Mouse (Mus musculus): Measurements from ENCODE around the gene Spice1. TPM values are rescaled to one million over a fixed set of nuclear protein-coding genes. Genes with fewer than 3 reads are reported as not detected.

Gene Spice1
- total RNA-seq, 2 experiments from 2014 or later: 15.1 to 16.7 TPM

DNA sequence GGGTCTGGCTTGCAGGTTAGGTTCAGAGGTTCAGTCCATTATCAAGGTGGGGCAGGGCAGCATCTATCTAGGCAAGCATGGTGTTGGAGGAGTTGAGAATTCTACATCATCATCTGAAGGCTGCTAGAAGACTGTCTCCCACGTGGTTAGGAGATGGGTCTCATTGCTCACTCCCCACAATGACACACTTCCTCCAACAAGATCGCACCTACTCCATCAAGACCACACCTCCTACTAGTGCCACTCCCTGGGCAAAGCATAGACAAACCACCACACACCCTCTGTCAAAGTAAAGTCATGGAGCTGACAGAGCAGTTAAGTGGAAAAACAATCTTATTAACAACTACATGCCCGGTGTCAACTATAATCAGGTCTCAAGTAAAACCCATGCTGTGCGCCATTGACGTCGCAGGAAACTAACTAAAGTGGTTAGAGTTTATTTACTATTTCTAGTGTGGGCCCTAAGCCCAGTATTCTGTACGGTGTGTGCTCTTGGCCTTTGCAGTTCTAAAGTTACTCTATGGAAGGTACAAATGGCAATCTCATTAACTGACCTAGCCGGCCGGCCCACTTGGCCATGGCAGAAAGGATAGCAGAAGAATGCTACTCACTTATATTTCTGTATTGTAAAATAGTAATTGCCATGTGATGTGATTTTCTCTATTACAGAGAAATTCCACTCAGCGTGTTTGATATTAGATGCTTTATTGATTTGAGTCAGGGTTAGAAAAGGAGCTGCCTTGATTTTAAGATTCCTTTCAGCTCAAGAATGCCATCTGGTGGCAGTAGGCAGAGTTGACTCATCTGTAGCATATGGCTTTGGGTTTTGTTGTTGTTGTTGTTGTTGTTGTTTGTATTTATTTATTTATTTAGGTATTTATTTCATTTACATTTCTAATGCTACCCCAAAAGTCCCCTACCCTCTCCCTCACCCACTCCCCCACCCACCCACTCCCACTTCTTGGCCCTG is 15.3 kb downstream of the Spice1 start:
- peak; percentile 6 to 41 for DNase-seq (ENCODE audit: low spot score in 2 of 2)

DNA sequence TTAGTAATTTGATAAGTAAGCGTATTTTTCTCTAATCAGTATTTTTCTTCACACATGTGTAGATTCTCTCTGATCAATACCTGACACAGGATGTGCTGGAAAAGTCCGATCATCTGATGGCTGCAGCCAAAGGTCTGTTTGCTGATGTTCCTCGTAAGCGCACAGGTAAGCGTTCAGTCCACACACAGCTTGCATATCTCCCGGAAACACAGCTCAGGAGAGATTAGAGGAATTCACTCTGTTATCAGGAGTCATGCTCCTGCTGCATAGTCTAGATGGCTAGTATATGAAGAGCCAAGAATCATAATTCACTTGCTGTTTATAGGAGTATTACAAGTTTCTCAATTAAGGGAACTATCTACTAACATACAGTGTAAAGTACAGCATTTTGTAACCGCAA is 18.6 kb downstream of the Spice1 start:
- DNase-seq (ENCODE audit: low spot score in 2 of 2): no peak

DNA sequence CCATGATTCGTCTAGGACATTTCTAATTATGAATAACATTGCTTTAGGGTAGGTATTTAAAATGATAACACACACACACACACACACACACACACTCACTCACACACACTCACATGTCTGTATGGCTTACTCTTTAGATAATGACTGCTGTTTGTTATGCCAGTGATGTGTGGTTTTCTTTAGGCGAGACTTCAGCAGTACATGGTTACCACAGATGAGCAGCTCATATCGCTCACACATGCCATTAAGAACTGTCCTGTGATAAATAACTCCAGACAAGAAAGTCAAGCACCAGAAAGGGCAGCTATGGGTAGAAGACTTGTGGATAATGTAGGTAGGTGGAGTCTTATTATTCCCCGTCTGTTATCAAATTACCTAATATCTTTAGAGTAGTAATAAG is 28.5 kb downstream of the Spice1 start:
- DNase-seq (ENCODE audit: low spot score in 2 of 2): no peak

DNA sequence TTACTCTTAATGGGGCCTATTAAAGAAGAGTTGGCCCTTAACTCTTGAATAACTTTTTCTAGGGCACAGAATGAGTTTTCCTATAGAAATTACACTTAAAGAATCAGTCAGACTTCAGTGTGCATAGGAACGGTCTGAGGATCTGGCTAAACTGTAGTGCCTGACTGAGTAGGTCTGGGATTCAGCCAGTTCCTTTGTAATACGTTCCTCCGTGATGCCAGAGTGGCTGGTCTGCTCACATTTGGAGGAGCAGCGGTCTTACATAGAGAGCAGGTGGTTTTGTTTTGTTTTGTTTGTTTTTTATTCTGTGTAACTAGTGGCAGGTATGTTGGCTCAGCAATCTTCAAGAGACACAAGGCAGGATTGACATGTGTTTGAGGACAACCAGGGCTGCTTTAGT is 33.1 kb downstream of the Spice1 start:
- DNase-seq (ENCODE audit: low spot score in 2 of 2): no peak

DNA sequence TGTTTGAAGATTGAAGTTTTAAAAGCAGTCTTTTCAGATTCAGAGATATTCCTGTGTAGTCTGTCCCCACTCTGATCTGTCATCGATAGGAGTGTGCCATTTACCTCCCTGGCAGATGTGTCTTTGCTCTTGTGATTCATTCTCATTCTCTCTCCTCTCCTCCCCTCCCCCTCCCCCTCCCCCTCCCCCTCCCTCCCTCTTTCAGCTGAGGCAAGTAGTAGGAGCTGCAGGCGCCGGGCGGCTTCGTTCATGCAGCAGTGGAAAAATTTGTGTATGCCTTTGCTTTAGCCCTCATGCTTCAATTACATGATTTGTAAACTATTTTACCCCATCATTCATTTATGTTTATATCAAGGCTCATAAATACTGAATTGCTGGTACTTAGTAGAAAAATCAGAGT is 34.7 kb downstream of the Spice1 start:
- no peak for DNase-seq (ENCODE audit: low spot score in 2 of 2)

DNA sequence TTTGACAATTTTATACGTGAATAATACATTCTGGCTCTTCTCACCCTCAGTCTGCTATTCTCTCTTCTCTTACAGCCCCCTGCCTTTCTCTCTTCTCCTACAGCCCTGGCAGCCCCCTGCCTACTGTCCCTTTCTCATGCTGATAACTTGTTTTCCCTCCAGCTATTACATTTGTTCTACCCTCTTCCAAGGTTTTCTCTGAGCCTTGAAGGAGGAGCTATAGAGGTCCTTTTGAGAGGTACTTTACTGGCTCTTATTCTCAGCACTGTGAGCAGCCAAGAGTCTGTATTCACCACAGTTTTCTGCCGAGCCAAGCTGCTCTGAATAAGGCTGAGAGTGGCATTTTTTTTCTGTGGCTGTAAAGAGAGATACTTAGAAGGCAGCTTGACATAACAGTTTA is 36.6 kb downstream of the Spice1 start:
- DNase-seq (ENCODE audit: low spot score in 2 of 2): peak in 1 of 2 experiments; percentile 18

DNA sequence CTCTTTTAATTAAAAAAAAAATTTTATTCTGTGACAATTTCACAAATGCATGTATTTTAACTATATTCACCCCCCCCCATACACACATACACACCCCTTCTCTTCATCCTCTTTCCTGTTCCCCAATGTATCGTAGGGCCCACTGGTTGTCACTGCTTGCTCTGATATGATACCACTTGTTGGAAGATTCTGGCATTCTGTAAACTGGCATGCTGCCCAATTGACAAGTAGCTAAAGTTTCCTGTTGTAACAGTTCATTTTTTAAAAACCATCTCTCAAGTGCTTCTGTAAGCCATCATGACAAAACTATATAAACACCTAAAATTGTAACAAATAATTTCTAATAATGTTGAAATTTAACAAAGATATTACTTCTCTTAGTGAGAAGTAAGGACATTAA is 37.3 kb downstream of the Spice1 start:
- no peak for DNase-seq (ENCODE audit: low spot score in 2 of 2)

DNA sequence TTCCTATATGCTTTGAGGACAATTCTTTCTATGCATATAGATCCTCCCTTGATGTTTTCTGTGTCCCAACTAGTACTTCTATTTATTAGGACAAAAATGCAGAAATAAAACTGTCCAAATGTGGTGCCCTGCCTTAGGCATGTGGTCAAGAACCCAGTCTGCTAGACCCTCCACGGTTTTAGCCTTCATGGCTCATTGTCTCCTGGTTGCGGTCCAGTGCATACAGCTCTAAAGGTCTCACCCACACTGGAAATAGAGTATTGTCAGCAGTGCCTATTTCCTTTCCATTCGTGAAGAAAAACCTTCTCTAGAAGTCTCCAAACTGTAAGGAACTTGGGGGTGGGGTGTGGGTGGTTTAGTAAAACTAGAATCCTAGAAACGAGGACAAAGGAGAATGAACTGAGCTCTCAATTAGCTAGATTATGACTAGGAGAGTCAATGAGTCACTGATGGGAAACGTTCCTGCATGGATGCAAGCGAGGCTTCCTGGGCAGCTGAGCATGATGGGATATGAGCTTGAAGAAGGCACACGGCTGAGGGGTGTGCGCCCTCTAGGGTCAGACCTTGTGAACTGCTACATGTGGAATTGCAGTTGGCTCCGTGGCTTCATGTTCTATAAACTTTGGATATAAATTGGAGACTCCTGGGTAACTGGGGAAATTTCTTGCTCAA is 45.1 kb downstream of the Spice1 start:
- DNase-seq (ENCODE audit: low spot score in 2 of 2): peak; percentile 34 to 66

DNA sequence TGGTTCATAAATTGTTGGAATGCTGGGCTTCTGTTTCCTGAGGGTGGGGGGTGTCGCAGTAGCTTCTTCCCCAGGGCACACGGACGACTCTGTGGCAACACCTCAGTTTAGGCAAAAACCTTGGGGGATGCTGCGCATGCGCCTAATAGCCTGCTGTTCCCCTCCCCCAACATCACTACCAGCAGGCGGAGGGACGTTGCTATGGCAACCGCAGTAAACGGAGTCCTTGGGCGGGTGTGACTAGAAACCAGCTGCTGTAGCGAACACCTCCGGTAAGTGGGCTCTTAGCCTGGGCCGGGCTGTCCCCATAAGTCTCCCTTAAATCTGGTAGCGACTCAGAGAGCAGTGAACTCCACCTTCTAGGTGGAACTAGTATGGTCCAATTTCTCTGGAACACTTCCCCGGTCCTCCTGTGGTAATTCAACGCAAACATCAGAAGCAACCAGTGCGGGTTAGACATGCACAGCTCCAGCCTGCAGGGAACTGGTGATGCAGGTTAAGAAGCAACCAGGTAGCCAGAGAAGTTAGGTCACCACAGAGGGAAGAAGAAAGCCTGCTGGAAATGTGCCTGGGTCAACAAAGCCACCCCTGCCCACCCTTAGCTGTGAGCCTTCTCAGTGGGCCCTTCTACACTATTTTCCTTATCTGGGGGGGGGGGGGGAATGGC is 47.8 kb downstream of the Spice1 start, which contains the start of gene Cfap44:
Gene Cfap44 (plus strand): TSS at position 220 of the 667 bp plus-strand sequence.
- DNase-seq (ENCODE audit: low spot score in 2 of 2): peak; percentile 89 to 92

DNA sequence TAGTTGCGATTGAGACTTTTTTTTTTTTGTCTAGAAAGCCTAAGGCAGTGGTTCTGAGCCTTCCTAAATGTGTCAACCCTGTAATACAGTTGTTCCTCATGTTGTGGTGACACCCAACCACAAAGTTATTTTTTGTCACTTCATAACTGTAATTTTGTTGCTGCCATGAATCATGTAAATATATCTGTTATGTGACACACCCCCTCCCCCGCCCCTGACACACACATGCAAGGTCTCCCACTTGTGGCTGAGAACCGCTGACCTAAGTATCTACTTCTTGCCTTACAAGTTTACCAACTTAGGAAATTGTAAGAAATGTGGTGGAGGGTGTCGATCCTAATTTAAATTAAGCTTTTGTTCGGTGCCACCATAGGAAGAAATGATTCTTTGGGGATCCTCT is 58.0 kb downstream of the Spice1 start:
- DNase-seq (ENCODE audit: low spot score in 2 of 2): no peak

DNA sequence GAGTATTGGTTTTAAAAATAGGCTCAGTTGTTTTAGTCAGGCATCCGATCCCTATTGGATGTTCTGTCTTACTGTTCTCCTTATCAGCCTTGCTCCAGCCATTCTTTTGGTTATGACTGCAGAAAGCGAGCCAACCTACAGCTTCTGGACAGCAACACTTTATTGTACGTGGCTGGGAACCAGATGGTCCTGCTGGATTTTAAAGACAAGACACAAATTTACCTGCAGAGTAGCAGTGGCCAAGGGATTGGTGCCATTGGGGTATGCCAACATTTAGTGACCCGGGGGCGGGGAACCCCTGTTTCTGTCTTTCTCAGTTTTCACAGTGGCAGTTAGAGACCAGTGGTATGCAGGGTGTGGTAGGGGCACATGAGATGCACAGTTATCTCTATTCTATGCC is 60.3 kb downstream of the Spice1 start:
- DNase-seq (ENCODE audit: low spot score in 2 of 2): no peak

DNA sequence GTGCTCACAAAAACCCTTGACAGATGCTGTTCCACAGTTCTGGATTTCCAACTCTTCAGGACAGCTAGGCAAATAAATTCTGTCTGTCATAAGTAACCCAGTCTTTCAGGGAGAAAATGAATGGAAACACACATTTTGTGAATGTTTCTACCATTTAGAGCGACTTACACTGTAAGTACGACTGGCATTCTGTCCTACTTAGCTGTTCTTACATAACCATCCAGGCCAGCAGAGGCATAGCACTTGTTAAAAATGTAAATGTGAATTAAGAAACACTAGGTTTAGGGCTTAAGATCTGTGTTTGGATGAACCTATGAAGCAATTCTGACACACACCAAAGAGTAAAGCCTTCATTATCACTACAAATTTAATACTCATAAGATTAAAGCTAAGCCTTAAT is 61.4 kb downstream of the Spice1 start:
- DNase-seq (ENCODE audit: low spot score in 2 of 2): no peak

DNA sequence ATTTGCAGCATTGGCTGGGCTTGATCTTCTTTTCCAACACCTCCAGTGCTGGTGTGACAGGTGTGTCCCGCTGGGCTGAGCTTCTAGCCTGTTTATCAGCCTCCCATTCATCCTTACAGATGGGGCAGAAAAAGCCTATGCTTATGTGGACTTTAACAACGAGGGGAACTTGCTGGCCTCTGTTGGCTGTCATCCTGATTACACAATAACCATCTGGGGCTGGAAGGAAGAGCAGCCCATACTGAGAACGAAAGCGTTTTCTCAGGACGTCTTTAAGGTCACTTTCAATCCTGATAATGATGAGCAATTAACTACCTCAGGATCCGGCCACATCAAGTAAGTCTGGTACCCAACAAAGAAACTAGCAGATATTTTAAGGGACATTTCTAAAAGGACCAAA is 63.3 kb downstream of the Spice1 start:
- DNase-seq (ENCODE audit: low spot score in 2 of 2): no peak

DNA sequence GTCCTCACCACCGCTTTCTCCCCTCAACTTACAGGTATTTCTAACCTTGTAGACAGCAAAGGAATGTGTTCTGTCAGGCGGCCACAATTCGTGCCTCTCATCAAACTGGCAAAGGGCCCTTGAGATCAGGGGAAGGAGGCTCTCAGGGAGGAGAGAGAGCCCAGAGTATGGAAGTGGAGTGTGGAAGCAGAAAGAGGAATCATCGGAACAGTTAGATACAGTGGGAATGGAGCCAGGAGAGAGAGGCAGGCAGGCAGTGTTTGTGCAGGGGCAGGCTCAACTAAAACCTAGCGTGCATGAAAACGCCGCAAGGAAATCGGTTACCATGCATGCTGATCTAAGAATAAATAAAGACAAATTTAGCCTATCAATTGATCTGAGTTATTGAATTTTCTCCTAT is 70.7 kb downstream of the Spice1 start:
- DNase-seq (ENCODE audit: low spot score in 2 of 2): peak in 1 of 2 experiments; percentile 20

DNA sequence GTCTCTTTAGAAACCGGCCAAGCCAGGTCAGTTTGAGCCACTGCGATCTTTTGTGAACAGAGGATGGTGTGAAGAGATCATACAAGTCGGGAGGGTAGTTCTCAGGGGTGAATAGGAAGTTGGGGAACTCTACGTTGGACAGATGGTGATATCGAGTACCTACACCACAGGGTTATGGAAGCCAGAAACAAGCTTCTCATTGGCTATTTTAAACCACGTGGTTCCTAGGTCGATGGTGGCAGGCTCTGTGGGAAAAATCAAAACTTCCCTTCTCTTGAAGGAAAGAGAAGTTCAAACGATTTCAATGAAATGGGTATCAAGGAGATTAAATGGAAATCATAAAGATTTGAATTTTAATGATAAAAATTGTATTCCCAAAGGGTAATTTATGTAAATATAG is 74.8 kb downstream of the Spice1 start:
- DNase-seq (ENCODE audit: low spot score in 2 of 2): no peak

DNA sequence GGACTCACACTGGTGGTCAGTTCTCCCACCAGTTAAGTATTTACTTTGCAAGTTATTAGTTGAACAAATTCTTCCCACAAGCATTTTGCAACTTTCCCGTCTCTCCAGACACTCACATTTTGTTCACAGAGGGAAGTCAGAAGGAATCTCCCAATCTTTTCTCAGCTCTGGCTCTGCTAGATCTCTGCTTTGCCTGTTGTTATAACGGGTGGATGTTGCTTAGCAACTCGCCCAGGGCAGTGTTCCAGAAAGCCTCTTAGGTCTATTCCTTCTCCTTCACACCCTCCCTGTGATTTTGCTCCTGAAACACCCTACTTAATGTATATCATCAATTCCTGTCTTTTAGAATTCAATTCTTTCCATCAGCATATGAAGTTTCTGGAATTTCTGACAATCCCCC is 76.6 kb downstream of the Spice1 start:
- peak; percentile 21 to 44 for DNase-seq (ENCODE audit: low spot score in 2 of 2)

DNA sequence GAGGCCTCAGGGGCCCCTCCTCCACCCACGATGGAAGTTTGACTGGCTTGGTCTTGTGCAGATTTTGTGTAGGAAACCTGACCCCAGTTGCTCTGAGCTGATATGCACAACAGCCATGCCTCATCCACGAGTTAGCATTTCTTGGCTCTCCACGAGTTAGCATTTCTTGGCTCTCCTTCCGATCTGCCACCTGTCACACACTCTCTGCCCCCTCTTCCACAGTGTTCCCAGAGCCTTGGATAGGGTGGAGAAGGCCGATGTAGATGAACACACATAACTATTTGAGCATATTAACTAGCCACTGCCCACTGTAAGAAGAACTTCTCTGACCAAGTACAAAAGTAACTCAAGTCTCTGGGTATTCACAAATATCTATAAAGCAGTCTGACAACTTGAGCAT is 81.5 kb downstream of the Spice1 start:
- DNase-seq (ENCODE audit: low spot score in 2 of 2): no peak

DNA sequence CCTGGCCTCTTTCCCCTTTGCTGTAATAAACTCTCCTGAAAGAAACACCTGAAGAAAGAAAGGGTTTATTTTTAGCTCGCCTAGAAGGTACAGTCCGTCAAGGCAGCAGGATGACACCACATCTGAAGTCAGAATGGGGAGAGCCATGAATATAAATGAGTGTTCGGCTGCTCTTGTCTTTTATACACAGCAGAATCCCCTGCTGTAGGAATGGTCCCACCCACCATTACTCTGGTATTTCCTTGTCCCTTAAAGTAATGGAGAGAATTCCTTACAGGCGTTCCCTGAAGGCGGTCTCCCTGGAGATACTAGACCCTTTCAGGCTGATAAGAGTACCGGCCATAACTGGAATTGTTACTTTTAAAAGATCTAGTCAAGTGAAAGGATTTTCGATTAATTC is 83.1 kb downstream of the Spice1 start:
- no peak for DNase-seq (ENCODE audit: low spot score in 2 of 2)

DNA sequence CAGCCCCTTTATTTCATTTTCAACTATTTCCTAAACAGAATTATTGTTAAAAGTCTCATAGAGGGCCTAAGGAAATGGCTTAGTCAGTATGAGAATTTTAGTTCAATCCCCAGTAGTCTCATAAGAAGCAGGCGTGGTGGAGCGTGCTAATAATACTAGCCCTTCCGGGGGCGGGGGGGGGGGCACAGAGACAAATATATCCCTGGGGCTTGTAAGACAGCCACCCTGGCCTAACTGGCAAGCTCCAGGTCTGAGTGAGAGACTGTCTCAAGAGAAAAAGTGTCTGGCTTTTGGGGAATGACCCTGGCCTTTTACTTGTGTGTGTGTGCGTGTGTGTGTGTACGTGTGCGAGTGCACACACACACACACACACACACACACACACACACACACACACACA is 88.0 kb downstream of the Spice1 start:
- DNase-seq (ENCODE audit: low spot score in 2 of 2): no peak

DNA sequence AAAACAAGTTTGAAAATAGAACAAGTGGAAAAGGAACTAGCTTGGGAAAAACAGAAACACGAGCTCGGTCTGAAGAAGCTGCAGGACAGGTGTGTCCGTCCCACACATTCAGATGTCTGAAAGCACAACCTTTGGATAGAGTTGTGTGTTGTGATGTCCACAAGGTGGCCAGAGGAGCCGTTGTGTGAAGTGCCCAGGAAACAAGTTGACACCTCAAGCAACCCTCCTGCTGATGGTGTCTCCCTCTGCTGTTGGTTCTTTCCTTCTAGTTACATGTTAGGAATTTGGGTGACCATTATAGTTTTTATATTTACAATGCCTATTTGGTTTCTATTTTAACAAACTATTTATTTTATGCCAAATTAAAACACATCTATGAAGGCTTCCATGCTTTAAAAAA is 88.6 kb downstream of the Spice1 start:
- no peak for DNase-seq (ENCODE audit: low spot score in 2 of 2)
